Mouse (Mus musculus) embryonic fibroblast, embryonic 13.5 days (primary cell): ENCODE measurements around the gene Snapin.

Experiments used
- CTCF ChIP-seq: IDR thresholded peaks from 2 replicates; pipeline ENCODE4 v1.5.1; 2011; ENCODE audit warnings: mild to moderate bottlenecking, control low read depth, low read length, moderate library complexity, borderline replicate concordance; ENCODE audit not compliant: insufficient read depth
- POLR2A ChIP-seq: IDR thresholded peaks from 2 replicates; pipeline ENCODE4 v1.6.1; 2011; ENCODE audit warnings: low read depth, mild to moderate bottlenecking, control low read depth, low read length, moderate library complexity

GRCm38 (mm10) chr3:90497597-90497996 is 6.8 kb upstream of the Snapin start:
- TF ChIP-seq POLR2A, result no peak
- no peak for TF ChIP-seq CTCF
